Mouse (Mus musculus): Measurements from ENCODE around the gene Ttc21b. TPM values are rescaled to one million over a fixed set of nuclear protein-coding genes. Genes with fewer than 3 reads are reported as not detected.

Ttc21b gene
- polyA plus RNA-seq, 1 experiment: 4.5 TPM

DNA sequence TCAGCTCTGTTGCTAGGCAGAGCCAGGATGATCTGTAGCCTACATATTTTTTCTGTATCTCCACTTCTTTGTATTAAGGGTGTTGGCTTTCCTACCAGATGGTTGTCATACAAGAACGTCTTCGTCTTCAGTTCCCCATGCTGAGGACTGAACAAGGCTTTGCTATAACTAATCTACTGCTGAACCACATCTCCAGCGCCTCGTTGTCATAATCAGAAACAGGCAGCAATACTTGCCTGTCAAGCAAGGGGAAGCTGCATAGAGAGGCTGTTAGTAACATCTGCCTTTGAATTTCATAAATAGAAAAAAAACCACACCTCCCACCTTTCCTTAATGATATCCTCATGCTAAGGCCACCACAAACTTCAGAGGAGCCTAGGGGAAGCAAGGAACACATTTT, 116.2 kb downstream of the Ttc21b start:
- Histone ChIP-seq H3K36me3 (ENCODE audit: control insufficient read depth, insufficient read depth) (no peaks in the 10 kb centered on the region), H3K79me2 (ENCODE audit: control insufficient read depth, insufficient read depth) (no peaks in the 10 kb centered on the region), H3K27me3 (ENCODE audit: control insufficient read depth, insufficient read depth, insufficient read length) (no peaks in the 10 kb centered on the region), H3K4me3 (ENCODE audit: insufficient read depth, poor library complexity, severe bottlenecking) (no peak overlapping the region), H3ac (ENCODE audit: control insufficient read depth, insufficient read length, low read depth) (no peak overlapping the region), H3K79me3 (ENCODE audit: low read depth) (no peaks in the 10 kb centered on the region)
- TF ChIP-seq USF1 (IDR thresholded peaks at IDR 0.05; ENCODE audit: low read depth): no peak
- no peak for TF ChIP-seq CTCF (IDR thresholded peaks at IDR 0.05; ENCODE audit: control insufficient read depth, insufficient read depth, insufficient read length)
- no peak for TF ChIP-seq CEBPB (IDR thresholded peaks at IDR 0.05; ENCODE audit: low read depth)
- no peak for TF ChIP-seq FOSL1 (IDR thresholded peaks at IDR 0.05; ENCODE audit: insufficient read depth, low read length, poor library complexity, severe bottlenecking)
- TF ChIP-seq MAX (IDR thresholded peaks at IDR 0.05): no peak
- TF ChIP-seq MYOD1 (IDR thresholded peaks at IDR 0.05; ENCODE audit: control insufficient read depth, insufficient read length, low read depth): no peak
- TF ChIP-seq MYOG (IDR thresholded peaks at IDR 0.05; ENCODE audit: control insufficient read depth, extremely low read depth, insufficient read length): no peak

Other genes starting within 250 kb of the Ttc21b start
- 0.09 TPM for gene Galnt3, start 131.6 kb downstream of the Ttc21b start, polyA plus RNA-seq (2012; fragmentation: generic; extraction: Trizol)
- not detected for gene Scn1a, start 184.2 kb upstream of the Ttc21b start, polyA plus RNA-seq (2012; fragmentation: generic; extraction: Trizol)

Data from C2C12 (cell line).